Mouse (Mus musculus) liver, adult 2 months (tissue): ENCODE measurements around the gene Rasip1. TPM values are rescaled to one million over a fixed set of nuclear protein-coding genes. Genes with fewer than 3 reads are reported as not detected.
"Not testable (repeated sequence)": the region's sequence is repeated elsewhere in the genome, so short reads cannot be mapped to it uniquely, and the experiment has no call there.

Source experiments
- DNase-seq: peaks from one replicate; pipeline ENCODE4 v3.0.0-alpha.2; 2011; ENCODE audit warnings: low read depth, low spot score; ENCODE audit errors: extremely low read depth
- H3K27ac ChIP-seq: fragments of 200-500 bp; replicated peaks from 2 replicates; pipeline ENCODE4 v1.5.1; 2012; ENCODE audit warnings: low read depth, mild to moderate bottlenecking, control low read depth, inconsistent platforms, low read length; ENCODE audit not compliant: insufficient read depth
- H3K27me3 ChIP-seq: fragments of 200-500 bp; 2 replicates; pipeline ENCODE4 v1.6.1; 2012; ENCODE audit warnings: mild to moderate bottlenecking, moderate library complexity, low read length, inconsistent platforms; ENCODE audit not compliant: control insufficient read depth, insufficient read depth
- H3K36me3 ChIP-seq: fragments of 200-500 bp; 2 replicates; pipeline ENCODE4 v1.6.1; 2012; ENCODE audit warnings: low read length, inconsistent platforms; ENCODE audit not compliant: control insufficient read depth, insufficient read depth
- H3K4me1 ChIP-seq: fragments of 200-500 bp; 2 replicates; pipeline ENCODE4 v1.6.1; 2011; ENCODE audit warnings: low read length; ENCODE audit not compliant: control insufficient read depth, insufficient read depth
- H3K4me3 ChIP-seq: fragments of 200-500 bp; 2 replicates; pipeline ENCODE4 v1.5.1; 2011; ENCODE audit warnings: low read depth, mild to moderate bottlenecking, control low read depth, low read length, moderate library complexity; ENCODE audit not compliant: insufficient read depth
- H3K79me2 ChIP-seq: fragments of 200-500 bp; 2 replicates; pipeline ENCODE4 v1.6.1; 2012; ENCODE audit warnings: inconsistent platforms, mild to moderate bottlenecking, low read length, moderate library complexity; ENCODE audit not compliant: control insufficient read depth, insufficient read depth
- H3K9ac ChIP-seq: fragments of 200-500 bp; 2 replicates; pipeline ENCODE4 v1.6.1; 2012; ENCODE audit warnings: low read depth, mild to moderate bottlenecking, control low read depth, inconsistent platforms, low read length
- CTCF ChIP-seq: fragments of 200-500 bp; IDR thresholded peaks from 2 replicates; pipeline ENCODE4 v1.5.1; 2011; ENCODE audit warnings: low read depth, low read length, control low read depth
- POLR2A ChIP-seq: fragments of 200-500 bp; IDR thresholded peaks from 2 replicates; pipeline ENCODE4 v1.6.1; 2011; ENCODE audit warnings: low read length, control low read depth; ENCODE audit not compliant: insufficient read depth; ENCODE audit errors: extremely low read depth
- WGBS: fragments of 180-500 bp; shearing (Covaris S2); methylation state at CpG from one replicate; pipeline ENCODE4 v1.1.7; 2018; 5-methylcytosine and 5-hydroxymethylcytosine counted together
- polyA plus RNA-seq: library from polyadenylated mRNA; depleted of rRNA; stranded (reverse); fragments of >200 nt; gene quantifications from 2 replicates; pipeline ENCODE4 v1.2.3, GENCODE M21; 2012
- total RNA-seq: library from RNA; depleted of rRNA; stranded (reverse); fragments of >200 nt; gene quantifications from 2 replicates; pipeline ENCODE4 v1.2.3, GENCODE M21; 2014

Rasip1 gene
- total and polyA plus RNA-seq, 2 experiments = 2.3 to 5.1 TPM

- WGBS = 82% methylated on average over 11 of the region's 11 CpGs
- H3K36me3 ChIP-seq = no peaks in the 10 kb centered on the region
- H3K4me1 ChIP-seq = no peaks in the 10 kb centered on the region
- H3K27ac ChIP-seq = no peak overlapping the region
- DNase-seq = no peak
- TF ChIP-seq POLR2A = no peak
- TF ChIP-seq CTCF = no peak
- H3K9ac ChIP-seq = no peak overlapping the region
- no peaks in the 10 kb centered on the region for H3K27me3 ChIP-seq
- no peak overlapping the region for H3K4me3 ChIP-seq
- H3K79me2 ChIP-seq = no peaks in the 10 kb centered on the region
Measured at GRCm38 (mm10) chr7:45660746-45661478, 33.6 kb downstream of the Rasip1 start.

- not testable (repeated sequence) for H3K36me3 ChIP-seq, H3K4me1 ChIP-seq, H3K79me2 ChIP-seq, H3K4me3 ChIP-seq, DNase-seq, H3K27ac ChIP-seq, H3K27me3 ChIP-seq, H3K9ac ChIP-seq
- WGBS = 95% methylated on average over 6 of the region's 6 CpGs
Measured at GRCm38 (mm10) chr7:45661702-45662101, 34.4 kb downstream of the Rasip1 start.

GRCm38 (mm10) chr7:45665303-45666138 is 38.2 kb downstream of the Rasip1 start:
- WGBS = 48% methylated on average over 13 of the region's 13 CpGs
- Histone ChIP-seq H3K27me3 (no peaks in the 10 kb centered on the region), H3K79me2 (no peaks in the 10 kb centered on the region), H3K9ac (no peak overlapping the region), H3K36me3 (no peaks in the 10 kb centered on the region), H3K27ac (no peak overlapping the region), H3K4me3 (no peak overlapping the region), H3K4me1 (no peaks in the 10 kb centered on the region)
- no peak for DNase-seq
- TF ChIP-seq CTCF (no peak), POLR2A (no peak)

GRCm38 (mm10) chr7:45666161-45666560 is 38.9 kb downstream of the Rasip1 start, which contains the start of gene Fut2:
Gene Fut2, minus strand, starts transcription at chr7:45666394.
- Histone ChIP-seq H3K9ac (no peak within 1 kb of the TSS), H3K4me3 (no peak within 1 kb of the TSS), H3K36me3 (no peaks in the 10 kb centered on the region), H3K27me3 (no peaks in the 10 kb centered on the region), H3K27ac (no peak within 1 kb of the TSS), H3K4me1 (no peaks in the 10 kb centered on the region), H3K79me2 (no peaks in the 10 kb centered on the region)
- no peak for DNase-seq
- TF ChIP-seq POLR2A = no peak
- no peak for TF ChIP-seq CTCF
- WGBS = 79% methylated on average over 7 of the region's 7 CpGs

GRCm38 (mm10) chr7:45667761-45668160 is 40.5 kb downstream of the Rasip1 start:
- Histone ChIP-seq H3K4me3 (no peak overlapping the region), H3K27ac (no peak overlapping the region), H3K9ac (no peak overlapping the region), H3K4me1 (no peaks in the 10 kb centered on the region), H3K27me3 (no peaks in the 10 kb centered on the region), H3K79me2 (no peaks in the 10 kb centered on the region), H3K36me3 (no peaks in the 10 kb centered on the region)
- no peak for TF ChIP-seq CTCF
- TF ChIP-seq POLR2A = no peak
- DNase-seq = no peak
- 89% methylated on average over 14 of the region's 14 CpGs for WGBS

GRCm38 (mm10) chr7:45668921-45669320 is 41.6 kb downstream of the Rasip1 start:
- H3K27me3 ChIP-seq = no peaks in the 10 kb centered on the region
- H3K9ac ChIP-seq = no peak overlapping the region
- no peaks in the 10 kb centered on the region for H3K79me2 ChIP-seq
- no peak for TF ChIP-seq POLR2A
- TF ChIP-seq CTCF = peak; percentile 28; the same call in 1 of the 2 replicates
- H3K27ac ChIP-seq = no peak overlapping the region
- no peak for DNase-seq
- no peak overlapping the region for H3K4me3 ChIP-seq
- H3K36me3 ChIP-seq = no peaks in the 10 kb centered on the region
- no peaks in the 10 kb centered on the region for H3K4me1 ChIP-seq
- 97% methylated on average over 9 of the region's 9 CpGs for WGBS
